Mouse (Mus musculus) effector memory CD4-positive, alpha-beta T cell, adult 7 months (primary cell): ENCODE data around the gene Mat1a. TPM values are rescaled to one million over a fixed set of nuclear protein-coding genes. Genes with fewer than 3 reads are reported as not detected.

Source experiments
- polyA plus RNA-seq: library from polyadenylated mRNA; unstranded; fragments of 100-300 nt; shearing (Covaris generic); gene quantifications from one replicate; pipeline ENCODE4 v1.2.1, GENCODE M21; 2017

Mat1a gene
- polyA plus RNA-seq, result not detected

GRCm38 (mm10) chr14:41104853-41105444 is at the start of gene Mat1a:
Gene Mat1a, plus strand, starts transcription at chr14:41105035.

GRCm38 (mm10) chr14:41069108-41069507 is 35.7 kb upstream of the Mat1a start, which contains the start of gene Dydc2:
Gene Dydc2, minus strand, starts transcription at chr14:41069208.

GRCm38 (mm10) chr14:41072229-41072943 is 32.4 kb upstream of the Mat1a start, which contains the start of gene Dydc1:
Gene Dydc1, plus strand, starts transcription at chr14:41072911.

GRCm38 (mm10) chr14:41131540-41131939 is 26.7 kb downstream of the Mat1a start, which contains the start of gene Sftpa1:
Gene Sftpa1, plus strand, starts transcription at chr14:41131782.

GRCm38 (mm10) chr14:41151220-41151898 is 46.5 kb downstream of the Mat1a start, which contains the start of gene Mbl1:
Gene Mbl1, plus strand, starts transcription at chr14:41151458.

Other genes starting within 250 kb of the Mat1a start
- gene Sh2d4b, start 211.8 kb upstream of the Mat1a start, polyA plus RNA-seq, result 0.40 TPM
- gene Tspan14, start 138.2 kb upstream of the Mat1a start, polyA plus RNA-seq, result 120 TPM
- 15.1 TPM for gene Fam213a, start 91.2 kb upstream of the Mat1a start, polyA plus RNA-seq
- gene Dydc2, start 35.8 kb upstream of the Mat1a start, polyA plus RNA-seq, result not detected
- not detected for gene Dydc1, start 32.1 kb upstream of the Mat1a start, polyA plus RNA-seq
- 0.13 TPM for gene Sftpa1, start 26.7 kb downstream of the Mat1a start, polyA plus RNA-seq
- not detected for gene Mbl1, start 46.4 kb downstream of the Mat1a start, polyA plus RNA-seq
- 0.28 TPM for gene Sftpd, start 80.1 kb downstream of the Mat1a start, polyA plus RNA-seq
- gene Gm2832, start 173.8 kb downstream of the Mat1a start, polyA plus RNA-seq, result not detected
- gene Gm5798, start 243.6 kb downstream of the Mat1a start, polyA plus RNA-seq, result 0.24 TPM